Mouse (Mus musculus) central nervous system, embryonic 11.5 days (tissue): ENCODE results near the gene Gm14147. TPM values are rescaled to one million over a fixed set of nuclear protein-coding genes. Genes with fewer than 3 reads are reported as not detected.

ENCODE experiments used
- polyA plus RNA-seq: library from polyadenylated mRNA; depleted of rRNA; stranded (reverse); fragments of >200 nt; gene quantifications from 2 replicates; pipeline ENCODE4 v1.2.3, GENCODE M21; 2012; rRNA removed

Gm14147 gene
- polyA plus RNA-seq = not detected in 2 replicates

GRCm38 (mm10) chr2:151097945-151098344 lies at the start of gene Gm14147:
TSS of gene Gm14147 (plus strand) at chr2:151098245.

GRCm38 (mm10) chr2:151092250-151092649 lies 5.8 kb upstream of the Gm14147 start, which contains the start of gene Gm14151:
TSS of gene Gm14151 (minus strand) at chr2:151092350.

Other genes with a start within 250 kb of the Gm14147 start
- gene Abhd12, start 193.5 kb upstream of the Gm14147 start, polyA plus RNA-seq = 26.1 and 37.0 TPM in 2 replicates
- 56.4 and 64.6 TPM in 2 replicates for gene Gins1, start 192.8 kb upstream of the Gm14147 start, polyA plus RNA-seq
- 25.2 and 47.1 TPM in 2 replicates for gene Ninl, start 58.9 kb upstream of the Gm14147 start, polyA plus RNA-seq
- gene Nanp, start 58.8 kb upstream of the Gm14147 start, polyA plus RNA-seq = 8.4 and 18.7 TPM in 2 replicates
- gene Gm14151, start 5.9 kb upstream of the Gm14147 start, polyA plus RNA-seq = not detected in 2 replicates